Mouse (Mus musculus) E14TG2a.4 (cell line): ENCODE results near the gene Nbas.

Experiments used
- CTCF ChIP-seq: conservative IDR thresholded peaks from 2 replicates; pipeline ENCODE4 v1.5.1; 2014; ENCODE audit warnings: low read length
- NANOG ChIP-seq: IDR thresholded peaks from 2 replicates; pipeline ENCODE4 v1.6.1; 2014; ENCODE audit warnings: borderline replicate concordance, low read length, mixed read lengths
- POU5F1 ChIP-seq: IDR thresholded peaks from 2 replicates; pipeline ENCODE4 v1.6.1; 2014; ENCODE audit warnings: low read length, borderline replicate concordance

DNA sequence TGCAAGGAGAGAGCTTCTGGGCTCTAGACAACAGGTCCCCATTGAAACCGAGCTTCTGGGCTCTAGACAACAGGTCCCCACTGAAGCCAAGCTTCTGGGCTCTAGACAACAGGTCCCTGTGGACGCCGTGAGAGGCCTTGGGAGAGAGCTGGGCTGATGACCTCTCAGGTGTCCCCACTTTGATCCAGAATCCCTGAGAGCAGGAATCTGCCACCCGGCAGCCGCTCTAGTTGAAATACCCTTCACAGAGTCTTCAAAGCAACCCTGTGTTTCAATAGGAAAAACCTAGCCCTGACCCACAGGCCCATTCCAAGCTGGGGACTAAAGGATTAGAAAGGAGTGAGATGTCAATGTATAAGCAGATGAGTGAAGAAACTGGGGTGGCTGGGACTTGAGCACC lies 320.1 kb downstream of the Nbas start:
- TF ChIP-seq CTCF, result no peak
- TF ChIP-seq POU5F1, result no peak
- no peak for TF ChIP-seq NANOG
